Mouse (Mus musculus) kidney, postnatal 0 days (tissue): ENCODE measurements around the gene Nckap5. TPM values are rescaled to one million over a fixed set of nuclear protein-coding genes. Genes with fewer than 3 reads are reported as not detected.

Experiments
- ATAC-seq: fragments of 200-750 bp; cut with Nextera tagmentation; replicated peaks from 2 replicates; pipeline ENCODE4 v1.8.0; 2017; ENCODE audit warnings: low read depth, moderate number of reproducible peaks, moderate TSS enrichment, moderate library complexity; ENCODE audit not compliant: low FRiP score
- DNase-seq: peaks from one replicate; pipeline ENCODE4 v3.0.0-alpha.2; 2016; ENCODE audit warnings: low spot score
- H3K27ac ChIP-seq: fragments of 300-500 bp; sonication (generic); 2 replicates; pipeline ENCODE4 v1.5.1; 2014; ENCODE audit warnings: mild to moderate bottlenecking
- H3K27me3 ChIP-seq: fragments of 300-500 bp; sonication (generic); 2 replicates; pipeline ENCODE4 v1.6.1; 2014; ENCODE audit warnings: low read length, mixed read lengths; ENCODE audit not compliant: insufficient read depth
- H3K36me3 ChIP-seq: fragments of 300-500 bp; sonication (generic); 2 replicates; pipeline ENCODE4 v1.6.1; 2014; ENCODE audit warnings: low read length, mixed read lengths; ENCODE audit not compliant: insufficient read depth
- H3K4me1 ChIP-seq: fragments of 300-500 bp; sonication (generic); replicated peaks from 2 replicates; pipeline ENCODE4 v1.6.1; 2014; ENCODE audit warnings: antibody characterized with exemption, low read length, mixed read lengths; ENCODE audit not compliant: insufficient read depth
- H3K4me2 ChIP-seq: fragments of 300-500 bp; sonication (generic); 2 replicates; pipeline ENCODE4 v1.6.1; 2014; ENCODE audit warnings: mild to moderate bottlenecking, low read length, moderate library complexity, mixed read lengths
- H3K4me3 ChIP-seq: fragments of 300-500 bp; sonication (generic); replicated peaks from 2 replicates; pipeline ENCODE4 v1.5.1; 2014; ENCODE audit warnings: low read depth, low read length
- H3K9ac ChIP-seq: fragments of 300-500 bp; sonication (generic); 2 replicates; pipeline ENCODE4 v1.6.1; 2014; ENCODE audit warnings: low read depth, low read length
- H3K9me3 ChIP-seq: fragments of 300-500 bp; sonication (generic); replicated peaks from 2 replicates; pipeline ENCODE4 v1.6.1; 2016; ENCODE audit warnings: low read length, inconsistent platforms, mixed read lengths
- CTCF ChIP-seq: IDR thresholded peaks from 2 replicates; pipeline ENCODE4 v1.5.1; 2016; ENCODE audit warnings: antibody characterized with exemption, low read depth, mild to moderate bottlenecking, moderate library complexity
- WGBS: fragments of 180-500 bp; shearing (Covaris S2); extraction: QIAGEN DNeasy Blood & Tissue Kit; methylation state at CpG from one replicate; pipeline ENCODE4 v1.1.7; 2014; 5-methylcytosine and 5-hydroxymethylcytosine counted together
- polyA plus RNA-seq: library from polyadenylated mRNA; unstranded; fragments of >200 nt; fragmentation: Nextera tagmentation; extraction: Ambion mirVana; gene quantifications from 2 replicates; pipeline ENCODE4 v1.2.1, GENCODE M21; 2015

Nckap5 gene
- polyA plus RNA-seq, 1 experiment from 2014 or later = 4.0 TPM

DNA sequence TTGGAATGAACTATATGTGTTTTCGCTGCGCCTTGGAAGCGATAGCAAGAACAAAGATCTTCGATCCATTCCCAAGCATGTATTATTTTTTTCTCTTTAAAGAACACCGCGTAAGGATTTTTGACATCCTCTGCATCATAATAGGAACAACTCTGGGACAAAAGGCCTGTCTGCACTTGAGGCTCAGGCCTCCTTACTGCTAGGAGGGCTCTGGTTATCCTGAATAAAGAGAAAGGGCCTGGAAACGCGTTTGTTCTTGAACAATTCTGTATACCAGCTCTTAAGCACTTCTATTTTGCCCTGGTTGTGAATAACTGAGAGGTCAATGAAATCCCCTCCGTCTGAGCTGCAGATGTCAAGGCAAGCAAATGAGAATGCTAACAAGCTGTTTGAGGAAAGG, 937.4 kb downstream of the Nckap5 start:
- H3K27ac ChIP-seq = no peak overlapping the region
- WGBS = 90% methylated on average over 9 of the region's 9 CpGs

DNA sequence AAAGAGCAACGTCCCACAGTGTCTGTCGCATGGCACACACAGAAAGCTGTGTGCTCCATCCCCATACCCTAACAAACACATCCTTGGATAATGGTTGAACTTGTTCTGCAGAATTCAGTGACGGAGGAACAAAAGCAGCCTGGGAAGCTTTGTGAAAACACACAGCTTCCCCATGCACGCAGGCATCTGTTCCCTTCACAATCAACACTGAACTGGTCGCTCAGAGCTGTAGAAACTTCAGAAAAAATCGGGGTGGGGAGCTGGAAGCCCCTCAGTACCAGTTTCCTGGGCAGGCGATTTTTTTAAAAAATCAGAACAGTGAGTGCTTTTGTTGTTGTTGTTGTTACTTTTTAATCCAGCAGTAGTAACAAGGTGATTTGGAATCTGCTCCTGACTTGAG, 960.5 kb downstream of the Nckap5 start:
- Histone ChIP-seq H3K27me3 (no peaks in the 10 kb centered on the region), H3K36me3 (no peaks in the 10 kb centered on the region), H3K9ac (no peak overlapping the region), H3K27ac (no peak overlapping the region), H3K9me3 (no peaks in the 10 kb centered on the region), H3K4me2 (no peak overlapping the region), H3K4me1 (no peaks in the 10 kb centered on the region), H3K4me3 (no peak overlapping the region)
- 54% methylated on average over 7 of the region's 7 CpGs for WGBS
- no peak for ATAC-seq
- TF ChIP-seq CTCF = no peak
- DNase-seq = no peak

More for the DNA sequence above, 937.4 kb downstream of the Nckap5 start:
- H3K4me1 ChIP-seq = no peaks in the 10 kb centered on the region
- no peak overlapping the region for H3K4me2 ChIP-seq
- DNase-seq (no peak), ATAC-seq (no peak)
- no peaks in the 10 kb centered on the region for H3K27me3 ChIP-seq
- TF ChIP-seq CTCF = no peak
- no peaks in the 10 kb centered on the region for H3K9me3 ChIP-seq
- H3K9ac ChIP-seq = no peak overlapping the region
- no peaks in the 10 kb centered on the region for H3K36me3 ChIP-seq
- no peak overlapping the region for H3K4me3 ChIP-seq
